Comparison of ENCODE assay signal across 18 mouse cellular contexts in the genomic region with DNA sequence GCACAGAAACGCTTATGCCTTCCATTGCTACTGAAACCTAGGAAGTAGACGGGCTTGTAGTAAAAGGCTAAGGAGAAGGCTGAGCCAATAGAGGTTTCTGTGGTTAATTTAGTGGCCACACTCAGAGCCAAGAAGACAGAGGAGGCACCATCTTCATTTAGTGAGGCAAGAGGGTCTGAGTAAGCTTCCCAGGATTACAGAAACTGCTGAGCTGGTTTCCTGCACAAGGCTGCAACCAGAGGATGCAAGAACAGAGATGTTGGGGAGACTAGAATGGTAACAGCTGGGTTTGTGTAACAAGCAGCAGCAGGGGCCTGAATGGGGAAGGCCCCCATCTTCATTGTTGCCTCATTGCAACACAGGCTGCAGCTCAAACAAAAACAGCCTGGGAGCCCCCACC. TPM values are rescaled to one million over a fixed set of nuclear protein-coding genes. Genes with fewer than 3 reads are reported as not detected.
DNase-seq lines count a peak whose midpoint lies in the region; ATAC-seq lines count a peak whose summit lies in the region.
"Had no signal": no experiment of that assay in that cellular context is flagged by ENCODE, and none has a peak within 500 bp of the region (broad histone marks: within the 10 kb centered on the region; RNA-seq: fewer than 3 reads in every experiment).

No protein-coding gene starts in this region.

- no peaks in the 10 kb centered on the region for H3K36me3 ChIP-seq in neural tube, embryonic 11.5 days (ENCODE audit: control insufficient read depth, insufficient read depth, low read length)
- no peaks in the 10 kb centered on the region for H3K36me3 ChIP-seq in hindbrain, embryonic 14.5 days (replicated peaks; ENCODE audit: control insufficient read depth, insufficient read depth)
- no peaks in the 10 kb centered on the region for H3K36me3 ChIP-seq in midbrain, embryonic 12.5 days
- no peaks in the 10 kb centered on the region for H3K36me3 ChIP-seq in neural tube, embryonic 15.5 days
- H3K36me3 ChIP-seq: embryonic facial prominence, embryonic 12.5 days had no signal

- H3K27me3 ChIP-seq in neural tube, embryonic 11.5 days (ENCODE audit: control insufficient read depth, insufficient read depth, low read length), result peaks cover 13% of the 10 kb centered on the region; the same call in 1 of the 2 replicates
- no peaks in the 10 kb centered on the region for H3K27me3 ChIP-seq in hindbrain, embryonic 14.5 days (ENCODE audit: control insufficient read depth, insufficient read depth, low read length)
- peaks cover 26% of the 10 kb centered on the region for H3K27me3 ChIP-seq in midbrain, embryonic 12.5 days
- H3K27me3 ChIP-seq in neural tube, embryonic 15.5 days (replicated peaks), result no peaks in the 10 kb centered on the region

- WGBS in neural tube, embryonic 11.5 days, result 78% methylated on average over 2 of the region's 2 CpGs
- WGBS in hindbrain, embryonic 14.5 days, result 59% methylated on average over 2 of the region's 2 CpGs
- WGBS in midbrain, embryonic 12.5 days, result 63% methylated on average over 2 of the region's 2 CpGs
- WGBS in neural tube, embryonic 15.5 days, result 56% methylated on average over 2 of the region's 2 CpGs

- no peak for ATAC-seq in neural tube, embryonic 11.5 days (ENCODE audit: insufficient read depth, low FRiP score, low TSS enrichment)
- no peak for ATAC-seq in hindbrain, embryonic 14.5 days (ENCODE audit: low FRiP score)
- ATAC-seq in midbrain, embryonic 12.5 days (ENCODE audit: low FRiP score, low read depth), result no peak
- ATAC-seq in neural tube, embryonic 15.5 days (ENCODE audit: low FRiP score), result no peak
- no peak for ATAC-seq in megakaryocyte-erythroid progenitor cell, adult 5-6 weeks (replicated peaks; ENCODE audit: low FRiP score, low TSS enrichment, poor library complexity, severe bottlenecking)
- ATAC-seq: activated CD4-positive, CD25-positive, alpha-beta regulatory T cell, adult 4 months; intestine, postnatal 0 days had no signal

- peak overlapping the region; percentile 98 for H3K9ac ChIP-seq in neural tube, embryonic 11.5 days (ENCODE audit: low read length)
- peak overlapping the region; percentile 97 for H3K9ac ChIP-seq in hindbrain, embryonic 14.5 days
- peak overlapping the region; percentile 91 for H3K9ac ChIP-seq in midbrain, embryonic 12.5 days (replicated peaks)
- peak overlapping the region; percentile 78; the same call in 1 of the 2 replicates for H3K9ac ChIP-seq in neural tube, embryonic 15.5 days (replicated peaks)
- H3K9ac ChIP-seq: embryonic facial prominence, embryonic 12.5 days had no signal

- H3K4me3 ChIP-seq in neural tube, embryonic 11.5 days (ENCODE audit: low read depth, low read length), result peak overlapping the region; percentile 63
- H3K4me3 ChIP-seq in hindbrain, embryonic 14.5 days (replicated peaks; ENCODE audit: low read length), result peak overlapping the region; percentile 69
- peak overlapping the region; percentile 73 for H3K4me3 ChIP-seq in midbrain, embryonic 12.5 days
- peak overlapping the region; percentile 61 for H3K4me3 ChIP-seq in neural tube, embryonic 15.5 days (replicated peaks)
- H3K4me3 ChIP-seq: embryonic facial prominence, embryonic 12.5 days had no signal

- H3K9me3 ChIP-seq in neural tube, embryonic 11.5 days (ENCODE audit: control insufficient read depth, low read length), result 0 out of 2 replicates have a peak, but pooled peaks cover 2% of the 10 kb centered on the region
- H3K9me3 ChIP-seq in hindbrain, embryonic 14.5 days (ENCODE audit: control insufficient read depth, low read length), result no peaks in the 10 kb centered on the region
- no peaks in the 10 kb centered on the region for H3K9me3 ChIP-seq in midbrain, embryonic 12.5 days
- H3K9me3 ChIP-seq in neural tube, embryonic 15.5 days (replicated peaks), result no peaks in the 10 kb centered on the region
- H3K9me3 ChIP-seq: embryonic facial prominence, embryonic 12.5 days had no signal

- no peak overlapping the region for H3K27ac ChIP-seq in neural tube, embryonic 11.5 days (ENCODE audit: low read depth, low read length)
- peak overlapping the region; percentile 98 for H3K27ac ChIP-seq in hindbrain, embryonic 14.5 days
- peak overlapping the region; percentile 99; the same call in 1 of the 2 replicates for H3K27ac ChIP-seq in midbrain, embryonic 12.5 days (replicated peaks)
- H3K27ac ChIP-seq in neural tube, embryonic 15.5 days (replicated peaks), result peak overlapping the region; percentile 87
- H3K27ac ChIP-seq: embryonic facial prominence, embryonic 12.5 days had no signal

- H3K4me1 ChIP-seq in neural tube, embryonic 11.5 days (ENCODE audit: control insufficient read depth, insufficient read depth, low read length), result peaks cover 14% of the 10 kb centered on the region
- H3K4me1 ChIP-seq in hindbrain, embryonic 14.5 days (replicated peaks; ENCODE audit: control insufficient read depth, insufficient read depth, low read length), result peaks cover 26% of the 10 kb centered on the region
- H3K4me1 ChIP-seq in midbrain, embryonic 12.5 days, result peaks cover 50% of the 10 kb centered on the region
- H3K4me1 ChIP-seq in neural tube, embryonic 15.5 days, result peaks cover 46% of the 10 kb centered on the region

- peak overlapping the region; percentile 92 for H3K4me2 ChIP-seq in neural tube, embryonic 11.5 days (ENCODE audit: low read depth)
- peak overlapping the region; percentile 84 for H3K4me2 ChIP-seq in hindbrain, embryonic 14.5 days (replicated peaks)
- peak overlapping the region; percentile 65 for H3K4me2 ChIP-seq in midbrain, embryonic 12.5 days (replicated peaks)
- H3K4me2 ChIP-seq in neural tube, embryonic 15.5 days, result peak overlapping the region; percentile 68
- H3K4me2 ChIP-seq: embryonic facial prominence, embryonic 12.5 days; heart, embryonic 11.5 days had no signal

- no peak for DNase-seq in neural tube, embryonic 11.5 days (ENCODE audit: low spot score)
- no peak for DNase-seq in neural tube, embryonic 10.5 days (ENCODE audit: extremely low spot score, low spot score)
- DNase-seq in hindbrain, embryonic 14.5 days (ENCODE audit: low spot score), result no peak
- DNase-seq in urinary bladder, postnatal 14 days (ENCODE audit: low spot score), result no peak
- DNase-seq in testis, postnatal 14 days (ENCODE audit: low spot score), result no peak
- DNase-seq: cerebellum, adult 11 months; cerebellum, postnatal 36 days; gastrocnemius, postnatal 14 days; kidney, postnatal 25 days; lung, adult 2 months had no signal

RNA-seq across cellular contexts. Expression of a gene that starts 1.5 kb away (rescaled TPM):
- polyA plus RNA-seq in neural tube, embryonic 11.5 days (2014; fragmentation: Nextera tagmentation; extraction: Ambion mirVana), result 71.7 and 78.3 TPM in 2 replicates
- 114 and 124 TPM in 2 replicates for polyA plus RNA-seq in hindbrain, embryonic 14.5 days (2014; fragmentation: Nextera tagmentation; extraction: Ambion mirVana)
- polyA plus RNA-seq in midbrain, embryonic 12.5 days (2016; fragmentation: Nextera tagmentation; extraction: Ambion mirVana), result 94.7 and 95.2 TPM in 2 replicates
- 99.2 and 99.9 TPM in 2 replicates for polyA plus RNA-seq in neural tube, embryonic 15.5 days (2015; fragmentation: Nextera tagmentation; extraction: Ambion mirVana)
- total RNA-seq in megakaryocyte-erythroid progenitor cell, adult 5-6 weeks (2014; fragmentation: Nextera tagmentation), result 25.1 and 28.9 TPM in 2 replicates
- total RNA-seq in megakaryocyte-erythroid progenitor cell, adult 5-6 weeks (2017), result 5.8 and 10.9 TPM in 2 replicates

RNA-seq across cellular contexts. Expression of a gene that starts 1.8 kb away (rescaled TPM):
- 9.8 and 10.5 TPM in 2 replicates for polyA plus RNA-seq in neural tube, embryonic 11.5 days (2014; fragmentation: Nextera tagmentation; extraction: Ambion mirVana)
- polyA plus RNA-seq in hindbrain, embryonic 14.5 days (2014; fragmentation: Nextera tagmentation; extraction: Ambion mirVana), result 16.9 and 17.4 TPM in 2 replicates
- polyA plus RNA-seq in midbrain, embryonic 12.5 days (2016; fragmentation: Nextera tagmentation; extraction: Ambion mirVana), result 16.7 and 16.8 TPM in 2 replicates
- polyA plus RNA-seq in neural tube, embryonic 15.5 days (2015; fragmentation: Nextera tagmentation; extraction: Ambion mirVana), result 7.3 and 10.4 TPM in 2 replicates
- total RNA-seq in megakaryocyte-erythroid progenitor cell, adult 5-6 weeks (2014; fragmentation: Nextera tagmentation), result not detected in 2 replicates
- not detected in 2 replicates for total RNA-seq in megakaryocyte-erythroid progenitor cell, adult 5-6 weeks (2017)
- total RNA-seq: liver, adult 2 months had no signal
- polyA plus RNA-seq: liver, adult 2 months had no signal

RNA-seq across cellular contexts. Expression of a gene that starts 23.3 kb away (rescaled TPM):
- polyA plus RNA-seq in neural tube, embryonic 11.5 days (2014; fragmentation: Nextera tagmentation; extraction: Ambion mirVana), result 11.7 and 13.9 TPM in 2 replicates
- polyA plus RNA-seq in hindbrain, embryonic 14.5 days (2014; fragmentation: Nextera tagmentation; extraction: Ambion mirVana), result 18.1 and 18.3 TPM in 2 replicates
- polyA plus RNA-seq in midbrain, embryonic 12.5 days (2016; fragmentation: Nextera tagmentation; extraction: Ambion mirVana), result 14.6 and 17.1 TPM in 2 replicates
- 20.6 and 21.9 TPM in 2 replicates for polyA plus RNA-seq in neural tube, embryonic 15.5 days (2015; fragmentation: Nextera tagmentation; extraction: Ambion mirVana)
- total RNA-seq in megakaryocyte-erythroid progenitor cell, adult 5-6 weeks (2014; fragmentation: Nextera tagmentation), result 19.7 and 25.6 TPM in 2 replicates
- 10.5 and 12.7 TPM in 2 replicates for total RNA-seq in megakaryocyte-erythroid progenitor cell, adult 5-6 weeks (2017)

RNA-seq across cellular contexts. Expression of a gene that starts 31.6 kb away (rescaled TPM):
- polyA plus RNA-seq in neural tube, embryonic 11.5 days (2014; fragmentation: Nextera tagmentation; extraction: Ambion mirVana), result 59.6 and 60.8 TPM in 2 replicates
- polyA plus RNA-seq in hindbrain, embryonic 14.5 days (2014; fragmentation: Nextera tagmentation; extraction: Ambion mirVana), result 98.6 and 101 TPM in 2 replicates
- polyA plus RNA-seq in midbrain, embryonic 12.5 days (2016; fragmentation: Nextera tagmentation; extraction: Ambion mirVana), result 77.4 and 79.8 TPM in 2 replicates
- 89.4 and 104 TPM in 2 replicates for polyA plus RNA-seq in neural tube, embryonic 15.5 days (2015; fragmentation: Nextera tagmentation; extraction: Ambion mirVana)
- total RNA-seq in megakaryocyte-erythroid progenitor cell, adult 5-6 weeks (2014; fragmentation: Nextera tagmentation), result 6.0 and 6.6 TPM in 2 replicates
- total RNA-seq in megakaryocyte-erythroid progenitor cell, adult 5-6 weeks (2017), result 4.1 and 5.5 TPM in 2 replicates

RNA-seq across cellular contexts. Expression of a gene that starts 31.7 kb away (rescaled TPM):
- 1.3 and 2.8 TPM in 2 replicates for polyA plus RNA-seq in neural tube, embryonic 11.5 days (2014; fragmentation: Nextera tagmentation; extraction: Ambion mirVana)
- polyA plus RNA-seq in hindbrain, embryonic 14.5 days (2014; fragmentation: Nextera tagmentation; extraction: Ambion mirVana), result 13.1 and 14.0 TPM in 2 replicates
- polyA plus RNA-seq in midbrain, embryonic 12.5 days (2016; fragmentation: Nextera tagmentation; extraction: Ambion mirVana), result 1.5 and 2.1 TPM in 2 replicates
- 17.2 and 19.0 TPM in 2 replicates for polyA plus RNA-seq in neural tube, embryonic 15.5 days (2015; fragmentation: Nextera tagmentation; extraction: Ambion mirVana)
- not detected in 2 replicates for total RNA-seq in megakaryocyte-erythroid progenitor cell, adult 5-6 weeks (2014; fragmentation: Nextera tagmentation)
- not detected in 2 replicates for total RNA-seq in megakaryocyte-erythroid progenitor cell, adult 5-6 weeks (2017)
- total RNA-seq: gastrocnemius, postnatal 14 days had no signal
- polyA plus RNA-seq: activated CD4-positive, CD25-positive, alpha-beta regulatory T cell, adult 4 months had no signal
